Mouse (Mus musculus): ENCODE results near the gene Phf14.
"Not testable (repeated sequence)": the region's sequence is repeated elsewhere in the genome, so short reads cannot be mapped to it uniquely, and the experiment has no call there.

Phf14 gene

DNA sequence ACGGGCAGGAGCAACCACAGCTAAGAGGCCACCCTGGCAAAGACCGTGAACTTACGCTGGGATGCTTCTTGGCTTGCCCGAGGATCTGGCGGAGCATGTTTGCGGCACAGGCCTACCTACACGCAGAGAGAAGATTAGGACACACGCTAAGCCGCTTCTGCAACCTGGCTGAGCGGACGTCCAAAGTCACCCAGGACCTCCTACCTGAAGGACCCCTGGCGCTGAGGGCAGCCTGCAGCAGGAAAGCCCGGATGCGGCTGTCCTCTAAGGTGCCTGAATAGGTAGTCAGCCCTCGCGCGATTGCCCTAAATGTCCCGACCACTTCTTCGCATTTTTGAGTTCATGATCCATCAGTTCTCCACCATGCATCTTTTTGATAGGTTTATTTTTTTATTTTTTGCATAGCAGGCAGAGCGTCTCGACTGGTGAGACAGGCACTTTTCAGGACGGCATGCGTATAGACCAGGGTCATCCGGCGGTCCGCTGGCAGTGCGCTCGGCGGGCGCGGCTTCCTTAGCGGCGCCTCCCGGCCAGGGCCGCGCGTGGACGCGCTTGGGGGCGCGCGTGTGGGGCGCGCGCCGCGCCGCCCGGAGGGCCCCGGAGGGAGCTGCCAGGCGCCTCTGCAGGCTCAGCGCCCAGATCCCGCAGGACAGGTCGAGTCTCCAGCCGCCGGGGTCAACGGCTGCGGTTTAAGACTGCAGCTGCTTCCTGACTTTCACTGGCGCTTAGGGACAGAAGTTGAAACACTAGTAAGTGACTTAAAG is at the start of gene Phf14, which contains the start of gene Ndufa4:
Gene Phf14 (plus strand): TSS at position 541 of the 764 bp plus-strand sequence.
Gene Ndufa4 (minus strand): TSS at position 229 of the 764 bp plus-strand sequence.
- DNase-seq (ENCODE audit: low spot score in 2 of 2), result peak; percentile 68 to 83

DNA sequence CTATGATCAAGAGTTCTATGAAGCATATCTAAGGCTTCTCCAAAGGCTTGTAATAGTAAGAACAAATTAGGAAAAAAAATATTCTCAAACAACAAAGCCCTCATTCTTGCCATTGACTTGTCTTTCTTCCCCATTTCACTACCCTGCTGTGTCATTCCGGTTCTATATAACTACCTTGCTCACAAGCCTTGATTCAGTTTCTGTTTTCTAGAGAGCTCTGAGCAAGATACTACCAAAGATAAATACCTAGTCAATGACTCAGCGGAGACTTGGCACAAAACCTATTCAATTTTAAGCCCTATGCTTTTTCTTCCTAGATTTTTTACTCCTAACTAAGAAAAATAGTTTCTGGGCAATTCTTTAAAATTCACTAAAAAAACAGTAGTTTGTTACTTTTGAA is 32.2 kb upstream of the Phf14 start:
- DNase-seq (ENCODE audit: low spot score in 2 of 2), result not testable (repeated sequence)

GRCm38 (mm10) chr6:11900809-11901310 is 6.7 kb upstream of the Phf14 start:
- DNase-seq (ENCODE audit: low spot score in 2 of 2), result no peak

- DNase-seq (ENCODE audit: low spot score in 2 of 2), result no peak
Observed at GRCm38 (mm10) chr6:11906890-11907268, 730 bp upstream of the Phf14 start.

- DNase-seq (ENCODE audit: low spot score in 2 of 2), result no peak
Observed at GRCm38 (mm10) chr6:11908170-11908569, 561 bp downstream of the Phf14 start.

GRCm38 (mm10) chr6:11925496-11926041 is 18.0 kb downstream of the Phf14 start:
- peak; percentile 80 to 87 for DNase-seq (ENCODE audit: low spot score in 2 of 2)

- peak; percentile 24 to 55 for DNase-seq (ENCODE audit: low spot score in 2 of 2)
Observed at GRCm38 (mm10) chr6:11926082-11926595, 18.5 kb downstream of the Phf14 start.

DNA sequence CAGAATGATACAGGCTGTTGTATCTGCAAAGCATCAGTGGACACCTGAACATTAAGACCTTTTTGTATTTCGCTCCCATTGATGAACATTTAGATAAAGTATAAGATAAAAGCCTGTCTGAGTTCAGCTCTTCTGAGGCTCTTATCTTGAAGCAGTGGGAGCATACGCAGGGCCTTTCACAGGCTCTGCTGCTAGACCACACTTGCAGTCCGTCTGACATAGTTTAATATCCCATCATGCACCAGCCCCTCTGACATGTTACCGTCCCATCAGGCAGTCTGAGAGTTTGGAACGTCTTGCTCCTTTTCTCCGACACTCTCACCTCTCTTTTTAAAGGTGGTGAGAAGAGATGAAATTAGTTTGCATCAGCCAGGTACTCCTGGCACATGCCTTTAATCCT is 19.9 kb downstream of the Phf14 start:
- no peak for DNase-seq (ENCODE audit: low spot score in 2 of 2)

GRCm38 (mm10) chr6:11933403-11933802 is 25.8 kb downstream of the Phf14 start:
- no peak for DNase-seq (ENCODE audit: low spot score in 2 of 2)

- no peak for DNase-seq (ENCODE audit: low spot score in 2 of 2)
Observed at GRCm38 (mm10) chr6:11940895-11941294, 33.3 kb downstream of the Phf14 start.

GRCm38 (mm10) chr6:11942089-11942488 is 34.5 kb downstream of the Phf14 start:
- no peak for DNase-seq (ENCODE audit: low spot score in 2 of 2)

GRCm38 (mm10) chr6:11948100-11948499 is 40.5 kb downstream of the Phf14 start:
- DNase-seq (ENCODE audit: low spot score in 2 of 2), result no peak

DNA sequence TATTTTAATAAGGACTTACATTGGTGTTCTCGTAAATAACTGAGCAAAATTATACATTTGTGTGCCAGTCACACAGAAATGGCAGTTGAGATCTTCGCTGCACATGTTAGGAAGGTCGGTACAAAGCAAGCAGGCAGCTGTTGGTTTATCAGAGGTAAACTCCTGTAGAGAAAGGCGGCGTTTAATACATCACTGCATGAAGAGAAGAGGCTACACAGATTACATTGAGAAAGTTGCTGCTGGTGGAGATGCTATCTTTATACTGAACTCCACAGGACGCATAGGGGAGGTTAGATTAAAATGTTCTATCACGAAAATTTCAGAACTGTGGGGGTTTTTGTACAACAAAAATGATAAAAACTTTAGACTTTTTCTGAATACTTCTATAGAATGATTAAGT is 52.6 kb downstream of the Phf14 start:
- DNase-seq (ENCODE audit: low spot score in 2 of 2), result no peak

GRCm38 (mm10) chr6:11993782-11994181 is 86.2 kb downstream of the Phf14 start:
- no peak for DNase-seq (ENCODE audit: low spot score in 2 of 2)

DNA sequence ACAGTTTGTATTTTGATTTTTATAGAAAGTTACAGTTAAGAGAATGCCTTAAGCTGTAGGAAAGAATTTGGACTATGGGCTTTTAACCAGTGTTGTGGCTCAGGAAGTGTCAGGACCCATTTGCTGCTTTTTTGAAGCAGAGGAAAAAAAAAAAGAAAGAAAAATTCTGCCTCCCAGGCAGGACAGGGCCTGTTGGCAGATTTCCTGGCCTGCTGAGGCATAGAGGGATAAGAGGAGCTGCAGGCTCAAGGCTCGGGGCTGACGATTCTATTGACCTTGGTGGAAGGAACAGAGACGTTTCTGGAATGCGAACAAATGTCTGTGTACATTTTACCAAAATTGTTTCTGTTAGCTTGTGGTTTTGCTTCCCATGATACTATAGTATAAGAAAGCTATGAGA is 91.0 kb downstream of the Phf14 start:
- DNase-seq (ENCODE audit: low spot score in 2 of 2), result no peak

DNA sequence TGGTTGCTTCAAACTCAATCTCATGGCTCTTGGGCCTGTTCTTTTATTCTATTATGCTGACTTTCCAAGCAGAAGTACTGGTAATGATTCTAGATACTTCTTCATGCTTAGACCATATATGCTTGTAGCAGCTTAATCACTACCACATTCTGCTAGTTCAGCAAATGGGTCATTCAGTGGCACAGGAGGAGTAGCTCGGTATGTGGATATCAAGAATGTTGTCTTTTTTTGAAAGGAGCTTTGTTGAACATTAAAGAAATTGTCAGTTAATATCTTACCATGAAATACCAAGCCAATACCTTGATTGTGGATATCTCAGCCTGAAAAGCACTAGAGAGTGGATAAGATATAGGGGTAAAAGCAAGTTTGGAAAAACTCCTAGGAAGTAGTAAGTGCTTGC is 91.9 kb downstream of the Phf14 start:
- DNase-seq (ENCODE audit: low spot score in 2 of 2), result no peak

DNA sequence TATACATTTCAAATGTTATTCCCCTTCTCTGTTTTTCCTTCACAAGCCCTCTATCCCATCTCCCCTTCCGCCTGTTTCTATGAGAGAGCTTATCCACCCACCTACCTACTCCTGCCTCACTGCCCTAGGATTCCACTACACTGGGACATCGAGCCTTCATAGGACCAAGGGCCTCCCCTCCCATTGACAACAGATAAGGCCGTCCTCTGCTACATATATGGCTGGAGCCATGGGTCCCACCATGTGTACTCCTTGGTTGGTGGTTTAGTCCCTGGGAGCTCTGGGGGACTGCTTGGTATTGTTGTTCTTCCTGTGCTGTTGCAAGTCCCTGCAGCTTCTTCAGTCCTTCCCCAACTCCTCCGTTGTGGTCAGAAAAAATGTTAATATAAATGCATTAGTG is 97.8 kb downstream of the Phf14 start:
- DNase-seq (ENCODE audit: low spot score in 2 of 2), result no peak

GRCm38 (mm10) chr6:12006001-12006400 is 98.4 kb downstream of the Phf14 start:
- DNase-seq (ENCODE audit: low spot score in 2 of 2), result no peak

DNA sequence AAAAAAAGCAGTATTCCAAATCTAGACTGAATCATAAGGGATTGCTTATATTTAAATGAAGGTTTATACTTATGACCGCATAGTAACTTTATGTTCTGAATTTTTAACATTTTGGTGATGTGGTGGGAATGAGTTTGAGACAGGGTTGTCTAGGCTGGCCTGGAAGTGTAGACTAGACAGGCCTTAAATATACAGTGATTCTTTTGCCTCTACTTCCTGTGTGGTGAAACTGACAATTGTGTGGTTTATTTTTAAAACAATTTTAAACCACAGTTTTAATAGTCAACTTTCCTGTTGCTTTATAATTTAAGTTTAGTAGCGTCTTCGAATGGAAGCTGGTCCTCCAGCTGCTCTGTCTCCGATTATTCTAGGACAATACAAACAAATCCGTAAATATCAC is 104.5 kb downstream of the Phf14 start:
- DNase-seq (ENCODE audit: low spot score in 2 of 2), result no peak

GRCm38 (mm10) chr6:12014035-12014434 is 106.4 kb downstream of the Phf14 start:
- no peak for DNase-seq (ENCODE audit: low spot score in 2 of 2)

DNA sequence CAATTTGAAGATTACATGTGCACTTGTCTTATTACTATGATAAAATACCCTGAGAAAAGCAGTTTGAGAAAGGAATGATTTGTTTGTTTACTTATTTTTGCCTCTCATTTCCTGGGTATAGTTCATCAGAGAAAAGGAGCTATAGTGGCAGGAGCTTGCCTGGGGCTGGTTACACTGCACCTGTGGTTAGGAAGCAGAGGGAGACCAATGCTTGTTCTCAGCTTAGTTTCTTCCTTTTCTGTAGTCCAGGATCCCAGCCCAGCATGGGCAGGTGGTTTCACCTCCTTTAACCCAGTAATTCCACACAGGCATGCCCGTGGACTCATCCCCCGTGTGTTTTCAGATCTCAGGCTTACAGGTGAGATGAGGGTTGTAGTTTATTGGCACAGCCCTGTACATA is 107.1 kb downstream of the Phf14 start:
- no peak for DNase-seq (ENCODE audit: low spot score in 2 of 2)

DNA sequence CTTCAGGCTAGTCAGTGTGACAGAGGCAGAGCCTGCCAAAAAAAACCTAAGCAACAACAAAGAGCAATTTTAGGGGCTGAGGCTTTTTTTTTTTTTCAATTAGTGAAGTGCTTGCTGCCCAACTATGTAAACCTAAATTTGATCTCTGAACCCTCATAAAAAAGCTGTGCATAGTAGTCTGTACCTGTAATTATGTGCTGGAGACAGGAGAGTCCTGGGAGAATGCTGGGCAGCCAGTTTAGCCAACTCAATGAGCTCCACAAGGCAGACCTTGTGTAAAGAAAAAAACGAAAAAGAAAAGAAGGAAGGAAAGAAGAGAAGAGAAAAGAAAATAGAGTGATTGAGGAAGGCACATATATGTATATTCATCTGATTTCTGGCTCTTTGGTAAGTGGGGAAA is 112.1 kb downstream of the Phf14 start:
- no peak for DNase-seq (ENCODE audit: low spot score in 2 of 2)

- no peak for DNase-seq (ENCODE audit: low spot score in 2 of 2)
Observed at GRCm38 (mm10) chr6:12020156-12020555, 112.5 kb downstream of the Phf14 start.
